Mouse (Mus musculus): ENCODE results near the gene Shmt2. TPM values are rescaled to one million over a fixed set of nuclear protein-coding genes. Genes with fewer than 3 reads are reported as not detected.

The Shmt2 gene
- polyA plus RNA-seq, 1 experiment from 2014 or later: 152 TPM

GRCm38 (mm10) chr10:127475175-127475574, 47.1 kb downstream of the Shmt2 start:
- 94% methylated on average over 4 of the region's 4 CpGs for WGBS
- peaks cover 5% of the 10 kb centered on the region; the same call in 1 of the 2 replicates for H3K36me3 ChIP-seq (ENCODE audit: control insufficient read depth, insufficient read depth, low read length)

GRCm38 (mm10) chr10:127472722-127473121, 49.5 kb downstream of the Shmt2 start:
- no peak overlapping the region for H3K9ac ChIP-seq (ENCODE audit: low read length)
- H3K4me3 ChIP-seq (replicated peaks; ENCODE audit: low read length): no peak overlapping the region
- H3K27me3 ChIP-seq (ENCODE audit: control insufficient read depth, insufficient read depth, low read length): no peaks in the 10 kb centered on the region
- H3K9me3 ChIP-seq (replicated peaks; ENCODE audit: control insufficient read depth, low read length): no peaks in the 10 kb centered on the region
- H3K36me3 ChIP-seq (ENCODE audit: control insufficient read depth, insufficient read depth, low read length): peaks cover 5% of the 10 kb centered on the region; the same call in 1 of the 2 replicates
- no peak overlapping the region for H3K4me2 ChIP-seq (ENCODE audit: low read depth, low read length)
- H3K4me1 ChIP-seq (ENCODE audit: control insufficient read depth, insufficient read depth, low read length): no peaks in the 10 kb centered on the region
- H3K27ac ChIP-seq (ENCODE audit: low read length): no peak overlapping the region
- WGBS: 79% methylated on average over 9 of the region's 9 CpGs
- ATAC-seq (ENCODE audit: insufficient read depth, low FRiP score): no peak

More at GRCm38 (mm10) chr10:127475175-127475574, 47.1 kb downstream of the Shmt2 start:
- H3K4me3 ChIP-seq (replicated peaks; ENCODE audit: low read length): no peak overlapping the region
- no peak for ATAC-seq (ENCODE audit: insufficient read depth, low FRiP score)
- no peaks in the 10 kb centered on the region for H3K27me3 ChIP-seq (ENCODE audit: control insufficient read depth, insufficient read depth, low read length)
- no peak overlapping the region for H3K4me2 ChIP-seq (ENCODE audit: low read depth, low read length)
- no peak overlapping the region for H3K27ac ChIP-seq (ENCODE audit: low read length)
- H3K9me3 ChIP-seq (replicated peaks; ENCODE audit: control insufficient read depth, low read length): no peaks in the 10 kb centered on the region
- H3K4me1 ChIP-seq (ENCODE audit: control insufficient read depth, insufficient read depth, low read length): no peaks in the 10 kb centered on the region
- H3K9ac ChIP-seq (ENCODE audit: low read length): no peak overlapping the region

GRCm38 (mm10) chr10:127471281-127471988, 50.8 kb downstream of the Shmt2 start:
- no peak overlapping the region for H3K9ac ChIP-seq (ENCODE audit: low read length)
- H3K9me3 ChIP-seq (replicated peaks; ENCODE audit: control insufficient read depth, low read length): no peaks in the 10 kb centered on the region
- H3K4me1 ChIP-seq (ENCODE audit: control insufficient read depth, insufficient read depth, low read length): no peaks in the 10 kb centered on the region
- H3K27me3 ChIP-seq (ENCODE audit: control insufficient read depth, insufficient read depth, low read length): no peaks in the 10 kb centered on the region
- WGBS: 55% methylated on average over 15 of the region's 15 CpGs
- H3K4me3 ChIP-seq (replicated peaks; ENCODE audit: low read length): no peak overlapping the region
- no peak for ATAC-seq (ENCODE audit: insufficient read depth, low FRiP score)
- no peak overlapping the region for H3K4me2 ChIP-seq (ENCODE audit: low read depth, low read length)
- peaks cover 5% of the 10 kb centered on the region; the same call in 1 of the 2 replicates for H3K36me3 ChIP-seq (ENCODE audit: control insufficient read depth, insufficient read depth, low read length)
- no peak overlapping the region for H3K27ac ChIP-seq (ENCODE audit: low read length)

Other genes with a start within 250 kb of the Shmt2 start
- 8.6 and 11.6 TPM in 2 replicates for gene Mbd6, start 233.4 kb downstream of the Shmt2 start, polyA plus RNA-seq (2015; fragmentation: Nextera tagmentation; extraction: Ambion mirVana)
- 98.9 and 104 TPM in 2 replicates for gene Mars, start 210.7 kb downstream of the Shmt2 start, polyA plus RNA-seq (2015; fragmentation: Nextera tagmentation; extraction: Ambion mirVana)
- 4.2 and 6.6 TPM in 2 replicates for gene Arhgap9, start 200.5 kb downstream of the Shmt2 start, polyA plus RNA-seq (2015; fragmentation: Nextera tagmentation; extraction: Ambion mirVana)
- 9.8 and 9.9 TPM in 2 replicates for gene Gli1, start 180.5 kb downstream of the Shmt2 start, polyA plus RNA-seq (2015; fragmentation: Nextera tagmentation; extraction: Ambion mirVana)
- 0.06 TPM in 1 of 2 replicates, not detected in the other for gene Inhbe, start 168.0 kb downstream of the Shmt2 start, polyA plus RNA-seq (2015; fragmentation: Nextera tagmentation; extraction: Ambion mirVana)
- 0.15 and 0.27 TPM in 2 replicates for gene Inhbc, start 152.0 kb downstream of the Shmt2 start, polyA plus RNA-seq (2015; fragmentation: Nextera tagmentation; extraction: Ambion mirVana)
- gene R3hdm2, start 142.1 kb downstream of the Shmt2 start, polyA plus RNA-seq (2015; fragmentation: Nextera tagmentation; extraction: Ambion mirVana): 19.3 and 22.5 TPM in 2 replicates
- gene Stac3, start 20.8 kb downstream of the Shmt2 start, polyA plus RNA-seq (2015; fragmentation: Nextera tagmentation; extraction: Ambion mirVana): 0.70 and 5.5 TPM in 2 replicates
- 192 and 231 TPM in 2 replicates for gene Ndufa4l2, start 7.5 kb downstream of the Shmt2 start, polyA plus RNA-seq (2015; fragmentation: Nextera tagmentation; extraction: Ambion mirVana)
- gene Nxph4, start 12.1 kb upstream of the Shmt2 start, polyA plus RNA-seq (2015; fragmentation: Nextera tagmentation; extraction: Ambion mirVana): 3.4 and 4.6 TPM in 2 replicates
- 95.6 and 102 TPM in 2 replicates for gene Lrp1, start 98.7 kb upstream of the Shmt2 start, polyA plus RNA-seq (2015; fragmentation: Nextera tagmentation; extraction: Ambion mirVana)
- gene Stat6, start 120.5 kb upstream of the Shmt2 start, polyA plus RNA-seq (2015; fragmentation: Nextera tagmentation; extraction: Ambion mirVana): 49.7 and 60.3 TPM in 2 replicates
- gene Nemp1, start 144.5 kb upstream of the Shmt2 start, polyA plus RNA-seq (2015; fragmentation: Nextera tagmentation; extraction: Ambion mirVana): 8.8 and 10.0 TPM in 2 replicates
- 9.9 and 10.1 TPM in 2 replicates for gene Nab2, start 146.1 kb upstream of the Shmt2 start, polyA plus RNA-seq (2015; fragmentation: Nextera tagmentation; extraction: Ambion mirVana)
- 24.5 and 28.6 TPM in 2 replicates for gene Myo1a, start 182.7 kb upstream of the Shmt2 start, polyA plus RNA-seq (2015; fragmentation: Nextera tagmentation; extraction: Ambion mirVana)
- gene Tac2, start 202.0 kb upstream of the Shmt2 start, polyA plus RNA-seq (2015; fragmentation: Nextera tagmentation; extraction: Ambion mirVana): 0.72 and 1.8 TPM in 2 replicates
- 2.0 and 2.2 TPM in 2 replicates for gene Zbtb39, start 217.1 kb upstream of the Shmt2 start, polyA plus RNA-seq (2015; fragmentation: Nextera tagmentation; extraction: Ambion mirVana)
- gene Gpr182, start 229.3 kb upstream of the Shmt2 start, polyA plus RNA-seq (2015; fragmentation: Nextera tagmentation; extraction: Ambion mirVana): 2.7 and 2.8 TPM in 2 replicates
- 0.10 and 0.11 TPM in 2 replicates for gene Rdh1, start 237.3 kb upstream of the Shmt2 start, polyA plus RNA-seq (2015; fragmentation: Nextera tagmentation; extraction: Ambion mirVana)
- gene Rdh16f1, start 237.3 kb upstream of the Shmt2 start, polyA plus RNA-seq (2015; fragmentation: Nextera tagmentation; extraction: Ambion mirVana): 0.23 TPM in 1 of 2 replicates, not detected in the other